Mouse (Mus musculus) liver, adult 2 months (tissue): ENCODE data around the gene Wdr61. TPM values are rescaled to one million over a fixed set of nuclear protein-coding genes. Genes with fewer than 3 reads are reported as not detected.
A peak's percentile ranks its signal among the peaks of the same experiment; 100 is the strongest.

Source experiments
- DNase-seq: peaks from one replicate; pipeline ENCODE4 v3.0.0-alpha.2; 2011; ENCODE audit warnings: low read depth, low spot score; ENCODE audit errors: extremely low read depth
- H3K27ac ChIP-seq: fragments of 200-500 bp; replicated peaks from 2 replicates; pipeline ENCODE4 v1.5.1; 2012; ENCODE audit warnings: low read depth, mild to moderate bottlenecking, control low read depth, inconsistent platforms, low read length; ENCODE audit not compliant: insufficient read depth
- H3K27me3 ChIP-seq: fragments of 200-500 bp; 2 replicates; pipeline ENCODE4 v1.6.1; 2012; ENCODE audit warnings: mild to moderate bottlenecking, moderate library complexity, low read length, inconsistent platforms; ENCODE audit not compliant: control insufficient read depth, insufficient read depth
- H3K36me3 ChIP-seq: fragments of 200-500 bp; 2 replicates; pipeline ENCODE4 v1.6.1; 2012; ENCODE audit warnings: low read length, inconsistent platforms; ENCODE audit not compliant: control insufficient read depth, insufficient read depth
- H3K4me1 ChIP-seq: fragments of 200-500 bp; 2 replicates; pipeline ENCODE4 v1.6.1; 2011; ENCODE audit warnings: low read length; ENCODE audit not compliant: control insufficient read depth, insufficient read depth
- H3K4me3 ChIP-seq: fragments of 200-500 bp; 2 replicates; pipeline ENCODE4 v1.5.1; 2011; ENCODE audit warnings: low read depth, mild to moderate bottlenecking, control low read depth, low read length, moderate library complexity; ENCODE audit not compliant: insufficient read depth
- H3K79me2 ChIP-seq: fragments of 200-500 bp; 2 replicates; pipeline ENCODE4 v1.6.1; 2012; ENCODE audit warnings: inconsistent platforms, mild to moderate bottlenecking, low read length, moderate library complexity; ENCODE audit not compliant: control insufficient read depth, insufficient read depth
- H3K9ac ChIP-seq: fragments of 200-500 bp; 2 replicates; pipeline ENCODE4 v1.6.1; 2012; ENCODE audit warnings: low read depth, mild to moderate bottlenecking, control low read depth, inconsistent platforms, low read length
- CTCF ChIP-seq: fragments of 200-500 bp; IDR thresholded peaks from 2 replicates; pipeline ENCODE4 v1.5.1; 2011; ENCODE audit warnings: low read depth, low read length, control low read depth
- POLR2A ChIP-seq: fragments of 200-500 bp; IDR thresholded peaks from 2 replicates; pipeline ENCODE4 v1.6.1; 2011; ENCODE audit warnings: low read length, control low read depth; ENCODE audit not compliant: insufficient read depth; ENCODE audit errors: extremely low read depth
- WGBS: fragments of 180-500 bp; shearing (Covaris S2); methylation state at CpG from one replicate; pipeline ENCODE4 v1.1.7; 2018; 5-methylcytosine and 5-hydroxymethylcytosine counted together
- polyA plus RNA-seq: library from polyadenylated mRNA; depleted of rRNA; stranded (reverse); fragments of >200 nt; gene quantifications from 2 replicates; pipeline ENCODE4 v1.2.3, GENCODE M21; 2012
- total RNA-seq: library from RNA; depleted of rRNA; stranded (reverse); fragments of >200 nt; gene quantifications from 2 replicates; pipeline ENCODE4 v1.2.3, GENCODE M21; 2014

The Wdr61 gene
- total and polyA plus RNA-seq, 2 experiments: 38.4 to 83.5 TPM

DNA sequence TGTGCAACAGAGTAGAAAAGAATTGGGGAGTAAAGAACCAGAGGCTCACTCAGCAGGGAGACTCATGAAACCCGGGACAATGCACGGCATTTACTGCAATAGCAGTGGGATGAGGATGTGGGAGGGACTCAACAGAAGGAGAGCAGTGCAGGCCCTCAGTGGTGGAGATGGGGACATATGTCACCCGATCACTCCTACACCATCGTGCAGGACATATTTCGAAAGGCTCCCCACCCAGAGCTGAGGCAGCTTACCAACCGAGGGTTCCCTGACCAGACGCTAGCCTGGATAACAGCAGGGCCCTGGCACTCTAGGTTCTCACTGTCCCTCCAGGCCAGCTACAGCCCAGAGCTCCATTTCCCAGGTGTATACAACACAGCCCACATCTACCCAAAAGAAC is 12.2 kb downstream of the Wdr61 start:
- Histone ChIP-seq H3K79me2 (no peaks in the 10 kb centered on the region), H3K36me3 (peaks cover 56% of the 10 kb centered on the region), H3K4me3 (no peak overlapping the region), H3K27me3 (no peaks in the 10 kb centered on the region), H3K9ac (no peak overlapping the region), H3K27ac (no peak overlapping the region), H3K4me1 (peaks cover 2% of the 10 kb centered on the region)
- TF ChIP-seq CTCF (no peak), POLR2A (no peak)
- DNase-seq: no peak
- 86% methylated on average over 7 of the region's 7 CpGs for WGBS

DNA sequence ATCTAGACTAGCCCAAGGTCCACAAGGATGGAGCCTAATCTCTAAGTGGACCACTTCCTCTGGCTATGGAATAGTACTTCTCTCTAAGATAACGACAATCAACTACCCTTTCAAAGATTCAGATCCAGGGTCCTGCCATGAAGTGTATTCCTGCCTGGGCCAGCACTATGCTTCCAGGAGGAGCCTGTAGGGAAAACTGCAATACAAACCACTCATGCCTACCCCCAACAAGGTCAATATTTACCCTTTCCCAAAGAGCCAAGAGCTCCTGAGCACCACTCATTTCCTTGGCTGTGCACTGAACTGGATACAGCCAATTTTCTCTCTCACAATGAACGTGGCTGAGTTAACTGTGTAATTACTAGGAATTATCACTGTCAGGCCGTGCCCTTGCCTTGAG is 16.8 kb downstream of the Wdr61 start:
- H3K27me3 ChIP-seq: no peaks in the 10 kb centered on the region
- no peak overlapping the region for H3K27ac ChIP-seq
- TF ChIP-seq POLR2A (no peak), CTCF (no peak)
- DNase-seq: peak; percentile 64
- H3K79me2 ChIP-seq: no peaks in the 10 kb centered on the region
- H3K36me3 ChIP-seq: peaks cover 46% of the 10 kb centered on the region
- H3K9ac ChIP-seq: no peak overlapping the region
- WGBS: 25% methylated on average over 3 of the region's 3 CpGs
- H3K4me1 ChIP-seq: peaks cover 2% of the 10 kb centered on the region
- no peak overlapping the region for H3K4me3 ChIP-seq

DNA sequence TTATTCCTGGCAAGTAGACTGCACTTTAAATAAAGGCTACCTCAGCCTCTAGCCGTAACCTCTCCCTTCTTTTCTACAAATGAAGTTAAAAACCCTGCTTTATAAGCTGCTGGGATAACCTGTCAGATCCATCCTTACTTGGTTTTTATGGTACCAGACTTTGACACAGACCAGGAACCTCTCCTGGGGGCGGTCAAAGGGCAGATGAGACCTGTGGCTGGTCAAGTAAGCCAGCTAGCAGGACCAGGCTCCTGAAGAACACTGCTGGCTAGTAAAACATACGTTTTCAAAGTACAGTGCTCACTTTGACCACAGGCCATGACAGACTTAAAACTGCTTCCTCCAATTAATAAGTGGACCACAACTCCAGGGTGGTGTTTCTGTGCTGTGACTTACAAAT is 18.5 kb downstream of the Wdr61 start:
- no peak overlapping the region for H3K27ac ChIP-seq
- peaks cover 45% of the 10 kb centered on the region for H3K36me3 ChIP-seq
- peaks cover 2% of the 10 kb centered on the region for H3K4me1 ChIP-seq
- no peaks in the 10 kb centered on the region for H3K27me3 ChIP-seq
- 93% methylated on average over 3 of the region's 3 CpGs for WGBS
- TF ChIP-seq CTCF: no peak
- TF ChIP-seq POLR2A: no peak
- no peaks in the 10 kb centered on the region for H3K79me2 ChIP-seq
- no peak for DNase-seq
- no peak overlapping the region for H3K9ac ChIP-seq
- no peak overlapping the region for H3K4me3 ChIP-seq

DNA sequence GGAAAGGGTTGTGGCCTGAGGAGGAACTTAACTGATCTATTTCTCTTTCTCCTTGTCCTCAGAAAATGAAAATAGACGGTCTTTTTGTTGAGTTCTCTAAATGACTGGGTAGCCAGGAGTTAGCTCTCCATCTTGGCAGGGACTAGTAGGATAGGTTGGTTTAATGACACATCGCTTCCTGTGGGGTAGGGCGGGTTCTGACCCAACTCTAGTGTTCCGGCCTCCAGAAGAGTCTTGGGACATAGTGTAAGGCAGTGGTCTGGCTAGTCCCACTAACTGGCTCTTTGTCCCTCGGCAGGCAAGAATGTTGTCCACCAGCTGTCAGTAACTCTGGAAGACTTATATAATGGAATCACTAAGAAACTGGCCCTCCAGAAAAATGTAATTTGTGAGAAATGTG is 26.2 kb downstream of the Wdr61 start:
- 0 out of 2 replicates have a peak, but pooled peaks cover 1% of the 10 kb centered on the region for H3K4me1 ChIP-seq
- no peaks in the 10 kb centered on the region for H3K79me2 ChIP-seq
- no peak overlapping the region for H3K9ac ChIP-seq
- H3K27me3 ChIP-seq: no peaks in the 10 kb centered on the region
- WGBS: 88% methylated on average over 5 of the region's 5 CpGs
- DNase-seq: no peak
- TF ChIP-seq CTCF (no peak), POLR2A (no peak)
- no peak overlapping the region for H3K4me3 ChIP-seq
- H3K27ac ChIP-seq: no peak overlapping the region
- H3K36me3 ChIP-seq: peaks cover 3% of the 10 kb centered on the region; the same call in 1 of the 2 replicates

DNA sequence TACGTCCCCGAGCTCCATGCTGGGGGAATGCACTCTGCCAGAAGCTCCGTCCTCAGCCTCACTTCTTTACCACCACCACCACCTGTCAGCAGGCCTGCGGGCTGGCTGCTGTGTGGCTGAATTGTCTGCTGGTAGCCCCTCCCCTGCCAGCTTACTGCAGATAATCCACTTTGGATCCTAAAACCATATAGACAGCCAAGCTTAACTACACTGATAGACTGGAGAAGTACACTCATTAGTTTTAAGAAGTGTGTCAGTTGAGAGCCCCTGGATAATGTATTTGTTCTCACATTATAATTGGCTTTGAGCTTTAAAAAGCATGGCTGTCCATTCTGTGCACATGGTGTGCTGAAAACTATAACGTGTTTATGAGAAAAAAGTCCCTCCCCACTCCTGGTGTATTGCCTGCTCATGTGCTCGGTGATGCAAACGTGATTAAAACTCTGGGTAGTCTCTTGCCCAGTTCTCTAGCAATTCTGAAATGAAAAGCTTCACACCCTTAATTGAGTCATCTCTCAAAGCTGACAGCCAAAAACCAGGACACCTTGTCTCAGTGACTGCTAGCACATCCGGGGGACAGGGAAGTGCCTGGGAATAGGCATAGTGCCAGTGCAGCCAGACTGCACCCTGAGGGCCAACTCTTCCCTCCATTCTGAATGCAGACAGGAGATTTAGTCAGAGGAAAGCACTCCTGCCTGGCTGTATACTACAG is 26.9 kb downstream of the Wdr61 start:
- TF ChIP-seq CTCF: no peak
- TF ChIP-seq POLR2A: no peak
- H3K4me3 ChIP-seq: no peak overlapping the region
- H3K36me3 ChIP-seq: peaks cover 3% of the 10 kb centered on the region; the same call in 1 of the 2 replicates
- H3K27me3 ChIP-seq: no peaks in the 10 kb centered on the region
- WGBS: 81% methylated on average over 8 of the region's 8 CpGs
- H3K79me2 ChIP-seq: no peaks in the 10 kb centered on the region
- no peak overlapping the region for H3K9ac ChIP-seq
- H3K4me1 ChIP-seq: 0 out of 2 replicates have a peak, but pooled peaks cover 1% of the 10 kb centered on the region
- no peak overlapping the region for H3K27ac ChIP-seq
- no peak for DNase-seq

DNA sequence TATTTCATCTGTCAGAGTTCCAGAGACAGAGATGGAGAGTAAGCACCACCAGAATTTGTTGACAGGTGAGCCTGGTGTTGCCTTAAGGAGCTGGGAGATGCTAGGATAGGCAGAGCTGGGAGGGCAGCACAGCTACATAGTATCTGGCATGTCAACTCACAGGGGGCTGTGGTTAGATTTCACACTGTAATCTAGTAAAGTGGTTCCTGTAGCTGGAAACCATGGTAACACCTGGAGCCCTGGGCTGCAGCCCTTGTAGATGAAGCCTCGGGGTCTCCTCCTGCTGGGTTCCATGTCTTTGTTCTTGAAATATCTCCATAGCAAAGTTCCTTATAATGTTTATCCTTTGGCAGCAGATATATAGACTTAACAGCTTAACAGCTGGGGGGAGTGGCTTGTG is 28.8 kb downstream of the Wdr61 start:
- no peaks in the 10 kb centered on the region for H3K27me3 ChIP-seq
- H3K4me1 ChIP-seq: peaks cover 1% of the 10 kb centered on the region; the same call in 1 of the 2 replicates
- no peaks in the 10 kb centered on the region; the same call in 1 of the 2 replicates for H3K36me3 ChIP-seq
- H3K4me3 ChIP-seq: no peak overlapping the region
- H3K9ac ChIP-seq: no peak overlapping the region
- WGBS: 74% methylated on average over 1 of the region's 1 CpGs
- no peak for DNase-seq
- TF ChIP-seq CTCF: no peak
- no peak for TF ChIP-seq POLR2A
- no peak overlapping the region for H3K27ac ChIP-seq
- H3K79me2 ChIP-seq: no peaks in the 10 kb centered on the region; the same call in 1 of the 2 replicates
